Mouse (Mus musculus) left cerebral cortex, adult 11 months (tissue): ENCODE measurements at regions not wholly inside any gene's neighbourhood (a gene's known extent, or its start where the extent isn't known, plus 50 kb on each side); places are given as distances from the start of the nearest gene placed in this dataset.
A peak's percentile ranks its signal among the peaks of the same experiment; 100 is the strongest.

Experiments
- DNase-seq: peaks from one replicate; pipeline ENCODE4 v3.0.0; 2022; ENCODE audit warnings: low spot score

DNA sequence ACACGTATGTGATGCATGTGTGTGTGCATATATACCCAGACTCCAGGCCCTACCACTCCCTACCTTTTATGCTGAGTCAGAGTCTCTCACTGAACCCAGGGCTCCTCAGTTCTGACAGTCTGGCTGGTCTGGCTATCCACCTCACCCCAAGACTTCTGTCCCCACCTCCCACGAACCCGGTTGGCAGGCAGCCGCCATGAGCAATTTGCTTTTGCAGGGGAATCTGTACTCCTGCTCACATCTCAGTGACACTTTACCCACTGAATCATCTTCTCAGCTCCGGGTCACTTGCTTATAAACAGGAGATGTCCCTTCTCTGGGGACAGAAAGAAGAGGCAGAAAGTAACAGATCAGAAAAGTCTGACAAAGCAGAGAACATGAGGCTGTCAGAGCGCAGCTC lies 193.0 kb downstream of the Cdc5l start:
- no peak for DNase-seq

DNA sequence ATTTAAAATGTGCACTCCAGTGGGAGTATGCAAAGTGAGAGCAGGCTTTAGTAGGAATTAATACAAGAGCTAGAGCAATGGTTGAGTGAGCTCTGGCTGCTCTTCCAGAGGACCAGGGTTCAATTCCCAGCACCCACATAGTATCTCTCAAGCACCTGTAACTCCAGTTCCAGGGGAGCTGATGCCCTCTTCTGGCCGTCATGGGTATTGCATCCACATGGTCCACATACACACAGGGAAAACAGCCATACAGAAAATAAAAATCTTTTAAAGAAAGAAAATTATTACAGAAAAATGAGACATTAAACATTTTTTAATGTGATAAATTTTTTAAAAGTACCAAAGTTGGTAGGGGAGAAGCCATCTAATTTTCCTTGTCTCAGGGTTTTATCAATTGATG lies 196.3 kb downstream of the Cdc5l start:
- no peak for DNase-seq

DNA sequence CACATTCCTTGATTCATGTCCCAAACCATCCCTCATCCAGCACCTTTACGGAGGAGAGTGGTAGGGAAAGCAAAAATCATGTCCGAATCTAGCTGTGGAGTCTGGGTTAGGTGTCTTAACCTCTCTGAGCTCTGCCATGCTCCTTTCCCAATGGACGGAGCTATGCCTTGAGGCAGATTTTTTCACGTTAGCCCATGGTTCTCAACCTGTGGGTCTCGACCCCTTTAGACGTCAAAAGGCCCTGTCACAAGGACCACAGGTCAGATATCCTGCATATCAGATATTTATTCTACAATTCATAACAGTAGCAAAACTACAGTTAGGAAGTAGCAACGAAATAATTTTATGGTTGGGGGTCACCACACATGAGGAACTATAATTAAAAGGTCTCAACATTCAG lies 198.1 kb downstream of the Cdc5l start:
- DNase-seq: no peak

DNA sequence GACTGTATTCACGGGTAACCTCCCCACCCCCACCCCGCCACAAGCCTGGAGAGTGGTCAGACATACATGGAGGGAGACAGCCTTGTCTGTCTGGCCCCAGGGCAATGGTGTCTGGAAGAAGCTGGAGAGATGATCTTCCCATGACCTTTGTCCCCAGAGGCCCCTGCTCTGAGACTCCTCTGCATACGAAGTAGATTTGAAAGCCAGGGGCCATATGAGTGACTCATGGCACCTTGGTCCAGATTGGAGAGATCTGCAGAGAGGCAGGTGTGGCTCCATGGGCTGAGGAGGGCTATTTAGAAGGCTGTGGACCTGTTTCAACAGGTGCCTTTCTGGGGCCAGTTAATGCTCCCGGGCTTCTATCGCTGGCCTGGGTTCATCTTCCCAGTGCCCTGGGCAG lies 200.7 kb downstream of the Cdc5l start:
- no peak for DNase-seq

DNA sequence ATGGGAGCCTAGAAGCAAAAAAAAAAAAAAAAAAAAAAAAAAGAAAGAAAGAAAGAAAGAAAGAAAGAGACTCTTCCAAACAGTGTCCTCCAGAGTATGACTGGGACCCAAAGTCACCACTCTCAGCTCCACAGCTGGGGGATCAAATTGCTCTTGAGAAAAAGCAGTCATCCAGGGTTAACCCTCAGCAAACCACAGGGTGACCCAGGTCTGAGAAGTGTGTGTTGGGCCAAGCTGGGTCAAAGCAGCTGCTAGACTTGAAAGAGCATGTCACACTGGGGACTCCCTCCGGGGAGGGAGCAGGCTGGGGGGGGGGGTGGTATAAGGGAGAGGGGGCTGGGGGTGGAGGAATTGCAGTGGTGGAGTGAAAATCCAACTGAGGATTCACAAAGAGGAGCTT lies 206.3 kb downstream of the Cdc5l start:
- no peak for DNase-seq

DNA sequence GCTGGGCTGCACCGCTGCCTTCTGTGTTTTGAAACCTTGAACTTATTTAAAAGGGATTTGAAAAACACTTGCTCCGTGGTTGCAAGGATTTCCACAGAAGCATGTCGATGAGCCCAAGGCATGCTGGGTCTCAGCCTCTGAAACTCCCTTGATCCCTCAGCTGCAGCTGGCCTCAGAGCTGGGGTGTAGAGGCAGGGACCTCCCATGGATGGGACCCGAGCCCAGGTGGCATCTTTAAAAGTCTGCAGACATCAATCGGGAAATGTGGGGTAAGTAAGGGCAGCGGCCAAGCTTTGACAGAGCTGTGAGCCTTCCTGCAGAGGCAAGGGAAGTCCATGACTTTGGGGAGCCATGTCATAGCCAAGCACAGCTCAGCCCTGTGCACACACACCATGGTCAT lies 207.1 kb downstream of the Cdc5l start:
- no peak for DNase-seq

DNA sequence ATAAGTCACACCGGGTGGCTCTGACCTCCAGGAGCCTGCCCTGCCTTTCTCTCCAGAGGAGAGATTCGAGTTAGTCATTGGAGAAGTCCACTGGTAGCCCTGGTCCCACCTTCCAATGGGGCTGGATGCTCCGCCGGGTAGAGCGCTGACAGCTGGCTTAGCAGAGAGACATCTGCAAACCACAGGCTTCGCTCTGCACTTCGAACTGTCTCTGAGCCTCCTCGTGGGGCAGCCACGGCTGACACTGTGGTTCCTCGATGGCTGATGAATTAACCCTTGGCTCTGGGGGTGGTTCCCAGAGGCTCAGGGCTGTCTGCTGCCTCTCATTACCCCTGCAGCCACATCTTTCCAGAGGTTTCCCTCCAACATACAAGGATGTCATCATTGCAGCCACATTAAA lies 211.9 kb downstream of the Cdc5l start:
- no peak for DNase-seq

DNA sequence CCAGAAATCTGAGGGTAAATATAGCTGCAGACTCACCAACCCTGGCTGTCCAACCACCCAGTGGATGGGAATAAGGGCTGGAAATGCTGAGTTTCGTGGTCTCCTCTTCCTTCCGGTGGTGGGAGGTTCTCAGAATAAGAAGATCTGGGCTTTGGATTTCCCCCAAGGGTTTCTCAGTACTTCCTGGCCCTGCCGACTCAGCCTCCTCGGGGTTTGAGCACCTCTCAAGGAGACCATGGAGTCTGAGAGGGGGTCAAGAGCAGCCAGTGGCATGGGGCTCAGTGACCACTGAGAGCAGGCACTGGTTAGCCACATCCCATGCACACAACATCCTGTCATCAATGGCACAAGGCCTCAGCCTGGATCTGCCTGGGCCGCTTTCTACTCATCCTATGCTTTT lies 216.4 kb downstream of the Cdc5l start:
- DNase-seq: no peak

DNA sequence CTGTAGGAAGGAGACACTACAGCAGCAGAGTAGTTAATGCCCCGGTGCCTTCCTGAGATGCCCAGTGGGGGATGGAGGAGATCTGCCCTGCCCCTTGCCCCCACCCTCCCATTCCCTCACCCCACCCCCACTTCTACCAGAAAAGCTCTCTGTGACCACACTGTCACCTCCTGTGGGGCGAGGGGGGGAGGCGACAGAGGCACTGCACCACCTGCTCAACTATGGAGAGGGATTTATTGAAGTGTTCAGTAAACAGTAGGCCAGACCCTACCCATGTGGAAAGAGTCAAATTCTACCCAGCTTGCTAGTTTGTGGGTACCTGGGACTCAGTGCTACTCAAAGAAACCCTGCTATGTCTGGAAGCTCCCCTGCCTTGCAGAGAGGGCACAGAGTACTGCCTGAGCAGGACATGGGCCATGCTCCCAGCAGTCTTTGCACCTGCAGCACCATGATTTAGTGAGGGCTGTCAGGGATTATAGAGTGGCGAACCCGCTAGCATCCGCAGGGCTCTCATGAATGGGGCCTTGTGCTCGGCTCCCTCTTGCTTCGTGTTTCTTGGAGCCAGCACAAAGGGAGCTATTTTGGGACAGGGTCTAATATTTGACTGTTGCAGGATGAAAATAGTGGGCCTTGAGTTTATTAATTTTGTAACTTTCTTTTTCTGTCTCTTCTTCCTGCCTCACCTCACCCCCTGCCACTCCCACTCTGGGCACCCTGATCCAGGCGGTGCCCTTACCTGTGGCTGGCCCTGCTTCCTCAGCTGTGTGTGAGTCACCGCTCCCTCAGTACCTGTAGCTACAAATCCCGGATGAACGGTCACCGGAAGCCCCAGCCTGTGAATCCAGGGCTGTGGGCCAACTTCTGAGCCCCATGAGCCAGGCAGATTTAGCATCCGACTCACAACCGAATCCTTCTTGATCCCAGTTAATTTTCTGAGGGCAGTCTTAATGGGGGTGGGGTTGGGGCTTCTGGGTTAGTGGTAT lies 218.2 kb downstream of the Cdc5l start:
- no peak for DNase-seq

DNA sequence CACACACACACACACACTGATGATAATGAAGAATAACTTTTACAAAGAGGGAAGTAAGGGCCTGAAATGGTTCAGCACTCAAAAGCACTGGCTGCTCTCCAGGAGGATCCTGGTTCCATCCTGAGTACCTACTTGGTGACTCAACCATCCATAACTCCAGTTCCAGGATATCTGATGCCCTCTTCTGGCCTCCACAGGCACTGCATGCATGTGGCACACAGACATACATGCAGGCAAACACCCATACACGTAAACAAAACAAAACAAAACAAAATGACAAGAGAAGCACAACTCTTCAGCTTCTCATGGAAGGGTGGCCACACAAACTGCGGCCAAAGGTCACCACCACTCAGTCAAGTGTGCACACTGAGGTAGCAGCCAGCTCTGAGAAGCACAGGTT lies 222.6 kb downstream of the Cdc5l start:
- no peak for DNase-seq

DNA sequence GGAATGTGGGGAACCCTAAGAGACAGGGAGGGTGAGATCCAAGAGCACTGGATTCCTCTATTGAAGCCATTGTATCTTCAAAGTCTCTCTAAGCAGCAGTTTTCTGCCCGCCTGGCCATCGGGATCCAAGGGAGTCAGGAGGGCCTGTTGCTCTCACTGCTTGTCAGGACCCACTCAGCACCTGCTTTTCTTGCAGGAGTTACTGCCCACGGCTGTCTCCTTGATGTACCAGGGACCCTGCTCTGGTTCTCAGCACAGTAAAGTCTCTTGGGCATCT lies 224.2 kb downstream of the Cdc5l start:
- no peak for DNase-seq

DNA sequence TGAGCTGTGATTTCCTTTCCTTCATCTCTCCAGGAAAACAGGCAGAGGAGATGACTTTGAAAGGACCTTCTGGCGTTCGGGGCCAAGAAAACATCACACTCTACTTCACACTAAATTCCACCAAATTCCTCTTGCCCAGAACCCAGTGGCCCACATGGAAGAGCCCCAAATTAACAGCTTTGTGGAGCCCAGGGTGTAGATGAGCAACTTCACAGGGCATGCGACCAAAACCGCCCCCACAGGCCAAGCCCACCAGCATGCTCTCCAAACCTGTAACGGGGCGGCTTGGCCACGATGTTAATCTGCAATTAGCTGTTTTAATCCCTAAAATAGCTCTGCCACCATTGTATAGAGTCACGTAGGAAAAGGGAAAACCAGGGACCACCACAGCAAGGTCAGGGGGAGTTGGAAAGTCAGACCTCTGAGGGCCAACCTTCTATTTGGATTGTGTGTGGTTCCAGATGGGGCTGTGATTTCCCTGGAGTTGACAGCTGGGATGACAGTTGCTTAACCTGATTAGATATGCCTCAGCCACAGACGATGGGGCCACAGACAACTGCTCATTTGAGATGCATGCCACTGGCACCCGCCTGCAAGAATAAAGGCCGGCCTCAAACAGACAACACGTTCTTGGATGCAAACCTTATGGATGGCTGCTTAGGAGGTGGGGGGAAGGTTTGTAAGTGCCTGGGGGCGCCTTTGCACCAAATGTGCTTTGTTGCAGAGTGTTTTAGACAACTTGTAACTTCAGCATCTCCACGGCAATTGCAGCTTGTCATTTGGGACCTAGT lies 224.7 kb downstream of the Cdc5l start:
- DNase-seq: no peak

DNA sequence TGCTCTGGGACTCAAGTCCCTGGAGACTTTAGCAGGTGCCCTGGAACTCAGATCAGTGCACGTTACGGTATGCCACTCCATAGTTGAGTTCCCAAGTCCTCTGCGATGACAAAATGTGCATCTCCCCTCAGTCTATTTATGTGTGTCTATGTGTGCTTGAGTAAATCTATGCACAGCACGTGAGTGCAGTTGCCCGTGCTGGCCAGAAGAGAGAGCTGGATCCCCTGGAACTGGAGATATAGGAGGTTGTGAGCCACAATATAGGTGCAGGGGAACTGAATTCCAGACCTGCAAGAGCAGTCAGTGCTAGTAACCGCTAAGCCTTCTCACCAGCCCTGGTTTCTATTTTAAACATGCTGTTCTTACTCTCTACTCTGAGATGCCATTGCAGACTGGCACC lies 237.8 kb downstream of the Cdc5l start:
- DNase-seq: no peak

DNA sequence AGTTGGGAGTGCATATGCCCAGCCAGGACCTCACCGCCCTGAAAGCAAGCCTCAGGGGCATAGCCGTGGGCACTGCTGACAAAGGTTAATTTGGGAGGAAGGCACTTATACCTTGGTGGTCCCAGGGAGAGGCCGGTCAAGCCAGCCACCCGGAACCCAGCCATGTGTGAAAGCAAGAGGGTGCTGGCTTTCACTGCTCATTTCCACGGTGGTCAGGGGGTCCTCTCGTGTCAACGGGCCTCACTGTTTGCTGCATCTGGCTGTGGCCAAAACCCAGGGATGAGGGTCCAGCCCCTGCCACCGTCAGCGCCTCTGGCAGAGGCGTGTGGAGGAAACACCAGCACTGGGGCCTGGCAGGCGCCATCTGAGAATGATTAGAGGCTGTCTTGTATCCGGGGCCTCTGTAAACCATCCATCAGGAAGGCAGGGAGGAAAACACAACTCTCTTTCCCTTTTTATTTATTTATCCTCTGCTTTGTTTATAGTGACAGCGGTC lies 238.7 kb downstream of the Cdc5l start:
- no peak for DNase-seq

DNA sequence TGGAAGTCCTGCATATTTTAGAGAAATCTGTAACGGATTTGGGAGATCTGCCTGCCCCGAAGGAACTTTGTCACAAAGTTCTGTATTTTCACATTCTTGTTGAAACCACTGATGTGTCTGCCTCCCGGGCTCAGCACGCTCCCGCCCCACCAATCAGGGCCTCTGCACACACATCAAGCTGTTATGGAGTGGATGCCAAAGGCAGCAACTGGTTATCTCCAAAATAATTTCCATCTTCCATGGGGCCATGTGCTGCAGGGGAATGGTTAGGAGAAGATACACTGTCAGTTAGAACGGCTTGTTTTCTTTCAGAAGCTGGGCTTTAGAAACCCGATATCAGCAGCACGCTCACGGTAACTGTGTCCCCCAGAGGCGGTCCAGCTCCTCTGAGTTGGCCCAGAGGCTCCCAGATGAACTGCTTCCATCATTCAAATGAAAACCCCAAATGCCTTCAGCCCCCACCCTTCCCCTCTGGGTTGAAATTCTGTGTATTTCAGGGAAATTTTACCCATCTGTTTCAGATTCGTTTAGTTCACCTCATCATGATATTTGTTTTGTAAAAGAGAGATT lies 240.0 kb downstream of the Cdc5l start:
- no peak for DNase-seq

DNA sequence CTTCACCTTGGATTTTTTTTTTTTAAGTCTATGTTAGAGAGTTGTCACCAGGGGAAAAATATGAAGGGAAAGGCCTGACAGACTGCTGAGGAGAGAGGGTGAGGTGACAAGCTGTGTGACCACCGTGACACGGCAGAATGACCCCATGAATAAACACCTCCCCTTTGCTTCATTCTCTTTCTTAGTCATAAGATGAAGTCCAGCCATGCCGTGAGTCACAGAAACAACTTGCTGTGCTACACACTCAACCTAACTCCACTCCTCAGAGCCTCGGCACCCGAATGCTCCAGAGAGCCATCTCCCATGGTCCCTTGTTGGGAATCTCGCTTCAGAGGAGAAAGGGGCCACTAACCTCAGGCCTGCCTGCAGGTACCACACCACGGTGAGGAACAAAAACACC lies 246.1 kb downstream of the Cdc5l start:
- no peak for DNase-seq

DNA sequence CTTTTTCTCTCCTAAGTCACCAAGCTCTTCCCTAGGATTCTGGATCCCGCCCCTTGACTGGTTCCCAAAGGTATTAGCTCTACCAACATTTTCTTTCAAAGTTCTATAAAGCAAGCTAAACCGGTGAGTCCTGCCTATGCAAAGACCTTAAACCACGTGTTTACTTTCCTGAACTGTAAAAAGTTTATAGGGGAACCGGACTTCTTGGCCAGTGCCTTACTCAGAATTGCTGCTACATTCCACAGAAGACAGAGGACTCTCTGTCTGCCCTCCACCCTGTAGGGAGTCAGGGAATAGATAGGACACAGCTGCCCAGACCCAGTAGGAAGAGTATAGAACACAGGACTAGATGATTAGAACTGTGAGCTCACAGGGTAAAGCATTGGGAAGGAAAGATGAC lies 257.2 kb downstream of the Cdc5l start:
- no peak for DNase-seq

DNA sequence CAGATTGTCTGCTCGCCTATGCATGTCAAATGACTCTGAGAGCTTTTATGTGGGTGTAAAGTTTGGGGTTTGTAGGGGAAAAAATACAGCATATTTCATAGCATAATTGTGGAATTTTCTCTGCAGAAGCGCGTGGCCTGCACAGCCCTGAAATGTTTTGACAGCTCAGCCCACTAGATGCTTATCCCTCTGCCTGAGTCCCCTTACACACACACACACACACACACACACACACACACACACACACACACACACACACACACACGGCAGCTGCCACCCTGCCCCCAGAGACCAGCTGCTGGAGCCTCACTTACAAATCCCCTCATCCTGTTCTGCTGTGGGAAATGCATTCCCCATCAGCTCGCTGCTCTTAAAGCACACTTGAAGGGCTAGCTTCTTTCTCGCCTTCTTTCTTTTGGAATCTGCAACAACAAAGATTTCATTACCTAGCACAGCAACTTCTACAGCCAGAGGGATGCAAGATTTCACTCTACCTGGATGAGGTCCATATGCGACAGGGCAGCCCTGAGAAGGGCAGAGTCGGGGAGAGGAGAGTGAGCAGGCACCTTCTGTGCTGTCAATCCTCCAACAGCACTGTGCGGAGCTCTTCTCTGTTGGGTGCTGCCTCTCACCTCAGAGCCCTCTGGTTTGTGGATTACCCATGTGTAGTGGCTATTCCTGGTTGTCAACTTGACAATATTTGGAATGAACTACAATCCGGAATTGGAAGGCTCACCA lies 264.1 kb downstream of the Cdc5l start:
- DNase-seq: peak; percentile 22
